Mouse (Mus musculus): ENCODE data around the gene Fthl17a. TPM values are rescaled to one million over a fixed set of nuclear protein-coding genes. Genes with fewer than 3 reads are reported as not detected.

Fthl17a gene
- polyA plus RNA-seq (2014; fragmentation: Illumina TruSeq; extraction: RNeasy Lipid Tissue Mini Kit (QIAGEN cat#74804); ENCODE audit: low read depth, low replicate concordance) = not detected

DNA sequence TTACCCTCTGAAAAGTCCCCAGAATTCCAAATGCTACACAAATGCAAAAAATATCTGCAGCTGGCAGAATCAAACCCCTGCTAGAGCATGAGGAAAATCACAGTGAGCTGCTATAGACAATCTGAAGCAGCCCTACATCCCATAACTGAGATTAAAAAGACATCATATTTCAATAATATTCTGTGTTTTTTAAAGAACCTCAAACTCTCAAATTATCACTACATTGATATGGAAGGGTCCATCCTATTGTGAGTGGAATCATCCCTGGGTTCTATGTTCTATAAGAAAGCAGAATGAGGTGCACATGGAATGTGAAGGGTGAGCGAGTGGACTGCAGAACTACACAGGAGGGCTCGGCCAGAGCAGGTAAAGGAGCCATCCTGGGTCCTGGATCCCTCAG, at the start of gene Fthl17a:
Fthl17a (plus strand) TSS at position 301 of the 400 bp plus-strand sequence.

All from kidney, adult 10 weeks (tissue).